Mouse (Mus musculus): Measurements from ENCODE around the gene Gstm2. TPM values are rescaled to one million over a fixed set of nuclear protein-coding genes. Genes with fewer than 3 reads are reported as not detected.
"Not testable (repeated sequence)": the region's sequence is repeated elsewhere in the genome, so short reads cannot be mapped to it uniquely, and the experiment has no call there.

Gene Gstm2
- polyA plus RNA-seq, 1 experiment from 2014 or later: 141 TPM

DNA sequence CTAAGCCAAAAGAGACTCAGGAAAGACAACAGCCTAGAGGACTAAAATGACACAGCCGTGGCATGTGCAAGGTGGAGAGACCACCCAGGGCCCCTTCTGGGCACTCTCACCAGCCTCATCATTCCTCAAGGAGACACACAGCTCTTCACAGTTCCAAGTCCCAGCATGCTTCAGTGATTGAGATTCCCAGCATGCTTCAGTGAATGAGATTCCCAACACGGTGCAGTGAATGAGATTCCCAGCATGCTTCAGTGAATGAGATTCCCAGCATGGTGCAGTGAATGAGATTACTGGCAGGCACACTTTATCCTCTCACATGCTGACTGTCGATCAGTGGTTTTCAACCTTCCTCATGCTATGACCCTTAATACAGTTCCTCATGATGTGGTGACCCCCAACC is 25.3 kb upstream of the Gstm2 start:
- no peaks in the 10 kb centered on the region; the same call in 1 of the 2 replicates for H3K36me3 ChIP-seq (ENCODE audit: control insufficient read depth, insufficient read depth, low read length)
- no peak overlapping the region for H3K27ac ChIP-seq (ENCODE audit: low read depth)
- H3K4me2 ChIP-seq (ENCODE audit: low read length): no peak overlapping the region
- no peak overlapping the region for H3K9ac ChIP-seq (ENCODE audit: low read length)
- H3K27me3 ChIP-seq (replicated peaks; ENCODE audit: control insufficient read depth, insufficient read depth, low read length): no peaks in the 10 kb centered on the region
- WGBS: 78% methylated on average over 3 of the region's 3 CpGs
- no peaks in the 10 kb centered on the region for H3K9me3 ChIP-seq (ENCODE audit: control insufficient read depth, low read length)
- ATAC-seq (replicated peaks; ENCODE audit: low FRiP score, low TSS enrichment, low read depth) (no peak), DNase-seq (ENCODE audit: low spot score) (no peak)
- no peaks in the 10 kb centered on the region for H3K4me1 ChIP-seq (replicated peaks; ENCODE audit: control insufficient read depth, insufficient read depth, low read length)
- no peak overlapping the region for H3K4me3 ChIP-seq (ENCODE audit: low read depth, low read length)

DNA sequence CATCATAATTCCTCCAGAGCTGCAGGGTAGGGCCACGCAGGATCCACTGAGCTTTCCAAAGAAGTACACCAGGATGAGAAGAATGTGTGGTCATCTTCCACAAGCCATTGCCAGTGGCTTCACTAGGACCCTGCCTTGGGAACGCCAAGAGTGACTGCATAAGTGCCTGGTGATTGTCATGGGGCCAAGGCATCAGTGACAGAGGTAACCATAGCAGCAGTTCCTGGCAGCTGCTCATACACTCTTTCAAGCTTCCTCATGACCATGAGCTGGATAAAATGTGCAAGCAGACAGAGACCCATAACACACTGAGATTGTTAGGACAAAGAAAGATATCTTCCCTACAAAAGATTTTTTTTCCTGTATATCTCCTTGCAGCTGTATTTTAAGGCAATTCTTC is 24.0 kb upstream of the Gstm2 start:
- H3K27ac ChIP-seq (ENCODE audit: low read depth): no peak overlapping the region
- WGBS: 63% methylated on average over 2 of the region's 2 CpGs
- DNase-seq (ENCODE audit: low spot score) (no peak), ATAC-seq (replicated peaks; ENCODE audit: low FRiP score, low TSS enrichment, low read depth) (no peak)
- no peaks in the 10 kb centered on the region for H3K27me3 ChIP-seq (replicated peaks; ENCODE audit: control insufficient read depth, insufficient read depth, low read length)
- H3K9ac ChIP-seq (ENCODE audit: low read length): no peak overlapping the region
- no peak overlapping the region for H3K4me3 ChIP-seq (ENCODE audit: low read depth, low read length)
- no peak overlapping the region for H3K4me2 ChIP-seq (ENCODE audit: low read length)
- H3K9me3 ChIP-seq (ENCODE audit: control insufficient read depth, low read length): no peaks in the 10 kb centered on the region
- no peaks in the 10 kb centered on the region; the same call in 1 of the 2 replicates for H3K36me3 ChIP-seq (ENCODE audit: control insufficient read depth, insufficient read depth, low read length)
- no peaks in the 10 kb centered on the region for H3K4me1 ChIP-seq (replicated peaks; ENCODE audit: control insufficient read depth, insufficient read depth, low read length)

- Histone ChIP-seq H3K9ac (ENCODE audit: low read length) (no peak overlapping the region), H3K27me3 (replicated peaks; ENCODE audit: control insufficient read depth, insufficient read depth, low read length) (no peaks in the 10 kb centered on the region), H3K4me1 (replicated peaks; ENCODE audit: control insufficient read depth, insufficient read depth, low read length) (no peaks in the 10 kb centered on the region), H3K9me3 (ENCODE audit: control insufficient read depth, low read length) (no peaks in the 10 kb centered on the region), H3K36me3 (ENCODE audit: control insufficient read depth, insufficient read depth, low read length) (no peaks in the 10 kb centered on the region), H3K4me3 (ENCODE audit: low read depth, low read length) (no peak overlapping the region), H3K4me2 (ENCODE audit: low read length) (no peak overlapping the region), H3K27ac (ENCODE audit: low read depth) (no peak overlapping the region)
- WGBS: 69% methylated on average over 8 of the region's 8 CpGs
- no peak for ATAC-seq (replicated peaks; ENCODE audit: low FRiP score, low TSS enrichment, low read depth)
- no peak for DNase-seq (ENCODE audit: low spot score)
Measured at GRCm38 (mm10) chr3:108002021-108002420, 15.8 kb upstream of the Gstm2 start.

GRCm38 (mm10) chr3:107999491-107999890 is 13.2 kb upstream of the Gstm2 start:
- no peaks in the 10 kb centered on the region for H3K36me3 ChIP-seq (ENCODE audit: control insufficient read depth, insufficient read depth, low read length)
- 74% methylated on average over 3 of the region's 3 CpGs for WGBS
- no peaks in the 10 kb centered on the region for H3K27me3 ChIP-seq (replicated peaks; ENCODE audit: control insufficient read depth, insufficient read depth, low read length)
- H3K9ac ChIP-seq (ENCODE audit: low read length): no peak overlapping the region
- no peaks in the 10 kb centered on the region for H3K4me1 ChIP-seq (replicated peaks; ENCODE audit: control insufficient read depth, insufficient read depth, low read length)
- DNase-seq (ENCODE audit: low spot score) (no peak), ATAC-seq (replicated peaks; ENCODE audit: low FRiP score, low TSS enrichment, low read depth) (no peak)
- H3K4me3 ChIP-seq (ENCODE audit: low read depth, low read length): no peak overlapping the region
- no peak overlapping the region for H3K4me2 ChIP-seq (ENCODE audit: low read length)
- no peak overlapping the region for H3K27ac ChIP-seq (ENCODE audit: low read depth)
- H3K9me3 ChIP-seq (ENCODE audit: control insufficient read depth, low read length): no peaks in the 10 kb centered on the region

- Histone ChIP-seq H3K4me2 (ENCODE audit: low read length) (no peak overlapping the region), H3K9ac (ENCODE audit: low read length) (no peak overlapping the region), H3K27me3 (replicated peaks; ENCODE audit: control insufficient read depth, insufficient read depth, low read length) (no peaks in the 10 kb centered on the region), H3K27ac (ENCODE audit: low read depth) (no peak overlapping the region), H3K36me3 (ENCODE audit: control insufficient read depth, insufficient read depth, low read length) (no peaks in the 10 kb centered on the region), H3K4me1 (replicated peaks; ENCODE audit: control insufficient read depth, insufficient read depth, low read length) (no peaks in the 10 kb centered on the region), H3K9me3 (ENCODE audit: control insufficient read depth, low read length) (no peaks in the 10 kb centered on the region), H3K4me3 (ENCODE audit: low read depth, low read length) (no peak overlapping the region)
- ATAC-seq (replicated peaks; ENCODE audit: low FRiP score, low TSS enrichment, low read depth): no peak
- WGBS: 86% methylated on average over 3 of the region's 3 CpGs
- no peak for DNase-seq (ENCODE audit: low spot score)
Measured at GRCm38 (mm10) chr3:107998591-107998990, 12.3 kb upstream of the Gstm2 start.

GRCm38 (mm10) chr3:107996576-107996975 is 10.3 kb upstream of the Gstm2 start:
- WGBS: 80% methylated on average over 4 of the region's 4 CpGs
- Histone ChIP-seq H3K9me3 (ENCODE audit: control insufficient read depth, low read length) (no peaks in the 10 kb centered on the region), H3K4me1 (replicated peaks; ENCODE audit: control insufficient read depth, insufficient read depth, low read length) (no peaks in the 10 kb centered on the region), H3K9ac (ENCODE audit: low read length) (no peak overlapping the region), H3K4me3 (ENCODE audit: low read depth, low read length) (no peak overlapping the region), H3K4me2 (ENCODE audit: low read length) (no peak overlapping the region), H3K36me3 (ENCODE audit: control insufficient read depth, insufficient read depth, low read length) (no peaks in the 10 kb centered on the region), H3K27ac (ENCODE audit: low read depth) (no peak overlapping the region), H3K27me3 (replicated peaks; ENCODE audit: control insufficient read depth, insufficient read depth, low read length) (no peaks in the 10 kb centered on the region)
- ATAC-seq (replicated peaks; ENCODE audit: low FRiP score, low TSS enrichment, low read depth): no peak
- DNase-seq (ENCODE audit: low spot score): no peak

DNA sequence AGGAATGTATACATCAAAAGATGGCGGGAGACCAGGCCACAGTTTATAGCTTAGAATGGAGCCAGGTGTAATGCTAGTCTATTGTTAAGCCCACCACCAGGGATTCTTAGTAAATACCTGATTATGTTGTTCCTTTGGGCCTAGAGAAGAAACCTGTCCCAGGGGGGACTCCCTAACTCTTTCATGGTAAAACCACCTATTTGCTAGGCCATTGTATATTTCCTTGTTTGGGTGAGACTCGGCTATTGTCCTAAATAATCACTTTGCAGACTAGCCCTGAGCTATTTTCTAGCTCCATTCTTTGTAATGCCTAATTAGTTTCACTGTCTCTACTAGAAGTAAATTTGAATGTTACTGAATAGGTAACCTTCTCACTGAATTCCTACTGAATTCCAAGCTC is 9.7 kb upstream of the Gstm2 start:
- H3K4me1 ChIP-seq (replicated peaks; ENCODE audit: control insufficient read depth, insufficient read depth, low read length); H3K4me2 ChIP-seq (ENCODE audit: low read length); H3K4me3 ChIP-seq (ENCODE audit: low read depth, low read length); H3K27ac ChIP-seq (ENCODE audit: low read depth); ATAC-seq (replicated peaks; ENCODE audit: low FRiP score, low TSS enrichment, low read depth); DNase-seq (ENCODE audit: low spot score); H3K27me3 ChIP-seq (replicated peaks; ENCODE audit: control insufficient read depth, insufficient read depth, low read length); H3K9ac ChIP-seq (ENCODE audit: low read length); H3K36me3 ChIP-seq (ENCODE audit: control insufficient read depth, insufficient read depth, low read length); H3K9me3 ChIP-seq (ENCODE audit: control insufficient read depth, low read length): not testable (repeated sequence)
- WGBS: 87% methylated on average over 2 of the region's 2 CpGs

- H3K9ac ChIP-seq (ENCODE audit: low read length); H3K4me3 ChIP-seq (ENCODE audit: low read depth, low read length); ATAC-seq (replicated peaks; ENCODE audit: low FRiP score, low TSS enrichment, low read depth); H3K4me1 ChIP-seq (replicated peaks; ENCODE audit: control insufficient read depth, insufficient read depth, low read length); H3K27ac ChIP-seq (ENCODE audit: low read depth); H3K27me3 ChIP-seq (replicated peaks; ENCODE audit: control insufficient read depth, insufficient read depth, low read length); H3K36me3 ChIP-seq (ENCODE audit: control insufficient read depth, insufficient read depth, low read length); DNase-seq (ENCODE audit: low spot score); H3K9me3 ChIP-seq (ENCODE audit: control insufficient read depth, low read length): not testable (repeated sequence)
- 94% methylated on average over 2 of the region's 2 CpGs for WGBS
- H3K4me2 ChIP-seq (ENCODE audit: low read length): peak overlapping the region; percentile 46; the same call in 1 of the 2 replicates
Measured at GRCm38 (mm10) chr3:107985141-107985540, 1.1 kb downstream of the Gstm2 start.

- ATAC-seq (replicated peaks; ENCODE audit: low FRiP score, low TSS enrichment, low read depth) (no peak), DNase-seq (ENCODE audit: low spot score) (no peak)
- 80% methylated on average over 5 of the region's 5 CpGs for WGBS
Measured at GRCm38 (mm10) chr3:107984471-107984870, 1.8 kb downstream of the Gstm2 start.

More at GRCm38 (mm10) chr3:107984471-107984870, 1.8 kb downstream of the Gstm2 start:
- Histone ChIP-seq H3K4me3 (ENCODE audit: low read depth, low read length) (no peak overlapping the region), H3K27me3 (replicated peaks; ENCODE audit: control insufficient read depth, insufficient read depth, low read length) (no peaks in the 10 kb centered on the region), H3K27ac (ENCODE audit: low read depth) (no peak overlapping the region), H3K36me3 (ENCODE audit: control insufficient read depth, insufficient read depth, low read length) (no peaks in the 10 kb centered on the region), H3K9me3 (ENCODE audit: control insufficient read depth, low read length) (no peaks in the 10 kb centered on the region), H3K4me2 (ENCODE audit: low read length) (no peak overlapping the region), H3K4me1 (replicated peaks; ENCODE audit: control insufficient read depth, insufficient read depth, low read length) (no peaks in the 10 kb centered on the region), H3K9ac (ENCODE audit: low read length) (no peak overlapping the region)
